In the genomic region with DNA sequence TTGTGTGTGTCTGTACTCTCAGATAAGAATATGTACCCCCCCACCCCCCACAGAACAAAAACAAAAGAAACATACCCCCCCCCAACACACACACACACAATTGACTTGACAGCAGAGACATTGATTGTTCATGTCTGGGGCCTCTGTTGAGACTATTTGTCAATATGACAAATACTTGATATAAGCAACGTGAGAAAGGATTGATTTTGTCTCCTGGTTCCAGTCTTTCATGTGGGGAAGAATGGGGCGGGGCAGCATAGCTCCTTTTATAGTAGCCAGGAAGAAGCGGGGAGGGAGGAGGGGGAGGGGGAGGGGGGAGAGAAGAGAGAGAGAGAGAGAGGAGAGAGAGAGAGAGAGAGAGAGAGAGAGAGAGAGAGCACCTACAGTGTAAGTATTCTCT, we compare ENCODE assay signal across 13 mouse cellular contexts. TPM values are rescaled to one million over a fixed set of nuclear protein-coding genes. Genes with fewer than 3 reads are reported as not detected.
DNase-seq lines count a peak whose midpoint lies in the region.
"Had no signal": no experiment of that assay in that cellular context is flagged by ENCODE, and none has a peak within 500 bp of the region (broad histone marks: within the 10 kb centered on the region; RNA-seq: fewer than 3 reads in every experiment).

No protein-coding gene starts in this region.

- peak; percentile 30 for DNase-seq in CD4-positive helper T cell, adult 2 months (ENCODE audit: low read depth, low spot score)
- DNase-seq in CD4-positive, CD25-positive, alpha-beta regulatory T cell, adult 2 months (ENCODE audit: low read depth, low spot score), result peak; percentile 45
- peak; percentile 53 for DNase-seq in naive thymus-derived CD4-positive, alpha-beta T cell, adult 2 months (ENCODE audit: low read depth)
- DNase-seq in kidney, postnatal 10 days, result no peak
- no peak for DNase-seq in adrenal gland, adult 2 months
- DNase-seq: adrenal gland, postnatal 10 days; adrenal gland, postnatal 25 days; cerebellum, adult 11-12 months; cerebellum, adult 2 months; cerebellum, adult 9-10 months; cerebellum, postnatal 10 days; cerebellum, postnatal 25 days; forebrain, postnatal 0 days had no signal

RNA-seq across cellular contexts. Expression of a gene that starts 15.9 kb away (rescaled TPM):
- 10 to 100 TPM in 1 of 2 experiments, 1 to 10 TPM in 1; 9.9 to 11.0 TPM for total RNA-seq in adrenal gland, adult 2 months (2021)
- polyA plus RNA-seq in adrenal gland, adult 2 months (2012; rRNA removed), result 10.8 and 11.4 TPM in 2 replicates

Comparison
In these comparisons a context has a peak if more than half of its experiments do, and no peak if none do; other contexts are left out.
1. DNase-seq: peak in CD4-positive helper T cell, adult 2 months (single experiment), CD4-positive, CD25-positive, alpha-beta regulatory T cell, adult 2 months (single experiment) and naive thymus-derived CD4-positive, alpha-beta T cell, adult 2 months (single experiment); none in kidney, postnatal 10 days (single experiment) and adrenal gland, adult 2 months (single experiment).